Mouse (Mus musculus): ENCODE data around the gene Hs3st3b1.

Gene Hs3st3b1

DNA sequence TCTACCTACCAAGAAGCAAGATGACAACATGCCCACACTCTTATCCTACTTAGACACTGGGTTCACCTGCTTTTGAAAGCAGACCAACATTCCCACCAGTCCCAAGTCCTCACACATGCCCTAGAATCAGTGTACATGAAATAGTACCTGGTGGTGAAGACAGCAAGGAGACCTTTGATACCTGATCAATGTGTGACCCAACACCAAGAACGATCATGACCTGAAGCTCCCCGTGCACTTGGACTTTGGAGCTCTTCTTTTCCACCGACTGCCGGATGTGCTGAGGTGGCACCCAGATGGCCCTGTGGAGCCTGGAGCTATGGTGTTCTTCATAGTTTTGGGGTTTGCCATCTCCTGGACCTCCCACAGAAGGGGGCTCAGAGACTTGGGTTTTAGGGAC lies 43.5 kb downstream of the Hs3st3b1 start:
- no peak for DNase-seq

DNA sequence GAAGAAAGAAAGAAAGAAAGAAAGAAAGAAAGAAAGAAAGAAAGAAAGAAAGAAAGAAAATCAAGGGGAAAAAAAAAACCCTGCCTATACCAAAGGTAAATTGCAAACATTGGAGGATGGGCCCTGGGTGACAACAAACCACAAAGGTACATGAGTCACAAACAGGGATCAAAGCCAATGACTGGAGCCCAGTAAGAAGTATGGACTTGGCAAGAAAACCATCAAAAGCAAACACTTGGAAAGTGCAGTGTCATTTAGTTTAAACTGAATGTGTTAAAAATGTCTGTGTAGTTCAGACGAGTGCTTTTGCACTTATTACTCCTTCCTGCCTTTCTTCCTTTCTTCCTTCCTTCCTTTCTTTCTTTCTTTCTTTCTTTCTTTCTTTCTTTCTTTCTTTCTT lies 59.3 kb downstream of the Hs3st3b1 start:
- DNase-seq, result peak; percentile 33

GRCm38 (mm10) chr11:63861982-63862381 lies 60.1 kb downstream of the Hs3st3b1 start:
- peak; percentile 4 for DNase-seq

DNA sequence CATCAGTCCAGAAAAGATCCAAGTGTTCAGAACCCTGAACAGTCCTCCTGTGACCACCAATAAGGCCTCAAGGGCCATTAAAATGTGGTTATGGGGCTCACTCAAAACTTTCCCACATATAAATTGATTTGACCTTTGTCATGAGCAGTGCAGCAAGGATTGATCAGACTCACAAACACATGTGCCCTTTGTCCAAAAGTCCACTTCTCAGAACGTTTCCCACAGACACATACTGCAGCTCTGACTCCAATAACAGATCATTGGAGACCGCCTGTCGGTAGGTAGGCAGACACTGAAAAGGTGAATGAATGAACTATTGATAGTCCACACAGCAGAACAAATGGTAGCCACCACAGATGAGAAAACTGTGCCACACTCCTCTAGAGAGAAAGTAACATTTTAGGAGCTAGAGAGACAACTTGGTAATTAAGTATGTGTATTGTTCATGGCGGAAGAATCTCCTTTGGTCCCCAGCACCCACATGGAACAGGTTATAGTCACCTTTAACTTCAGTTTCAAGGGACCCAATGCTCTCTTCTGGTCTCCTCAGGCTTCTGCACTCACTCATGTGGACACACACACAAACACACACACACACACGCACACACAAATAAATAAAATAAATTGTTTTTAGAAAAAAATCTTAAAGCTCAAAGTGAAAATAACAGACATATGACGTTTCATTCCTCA lies 70.9 kb downstream of the Hs3st3b1 start:
- no peak for DNase-seq

- no peak for DNase-seq
Measured at GRCm38 (mm10) chr11:63850261-63850660, 71.8 kb downstream of the Hs3st3b1 start.

GRCm38 (mm10) chr11:63845379-63845778 lies 76.7 kb downstream of the Hs3st3b1 start:
- DNase-seq, result no peak

- DNase-seq, result no peak
Measured at GRCm38 (mm10) chr11:63844701-63845100, 77.4 kb downstream of the Hs3st3b1 start.

DNA sequence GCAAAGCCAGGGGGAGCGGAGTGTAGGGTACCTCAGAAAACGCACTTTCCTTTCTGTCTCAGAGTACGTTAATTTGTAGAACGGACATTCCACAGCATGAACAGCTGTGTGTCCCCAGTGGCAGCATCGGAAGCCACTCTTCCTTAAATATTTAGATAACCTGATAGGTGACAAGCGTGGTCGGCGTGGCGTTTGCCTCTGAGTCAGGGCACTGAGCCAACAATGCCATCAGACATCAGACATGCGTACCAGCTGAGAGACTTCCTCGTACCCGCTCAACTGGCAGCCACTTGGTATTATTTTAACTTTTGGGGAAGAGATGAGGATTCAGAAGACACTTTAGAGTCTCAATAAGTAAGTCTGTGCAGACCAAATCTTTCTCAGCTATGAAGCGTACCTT lies 84.6 kb downstream of the Hs3st3b1 start:
- peak; percentile 18 for DNase-seq

Data from lung, postnatal 10 days (tissue).